Comparison of ENCODE assay signal across 7 mouse cellular contexts in genomic region chr7:118995671-118996070, GRCm38 (mm10). TPM values are rescaled to one million over a fixed set of nuclear protein-coding genes. Genes with fewer than 3 reads are reported as not detected.
DNase-seq lines count a peak whose midpoint lies in the region; ATAC-seq lines count a peak whose summit lies in the region.

No protein-coding gene starts in this region.

- peak overlapping the region; percentile 81 for H3K4me2 ChIP-seq in liver, embryonic 11.5 days
- peak overlapping the region; percentile 86 for H3K4me2 ChIP-seq in embryonic facial prominence, embryonic 15.5 days (replicated peaks)
- peak overlapping the region; percentile 93 for H3K4me2 ChIP-seq in intestine, embryonic 15.5 days (replicated peaks)
- peak overlapping the region; percentile 69 for H3K4me2 ChIP-seq in neural tube, embryonic 15.5 days

- H3K4me3 ChIP-seq in liver, embryonic 11.5 days (ENCODE audit: low read depth, low read length), result peak overlapping the region; percentile 54; the same call in 1 of the 2 replicates
- H3K4me3 ChIP-seq in embryonic facial prominence, embryonic 15.5 days (replicated peaks), result peak overlapping the region; percentile 67
- peak overlapping the region; percentile 65; the same call in 1 of the 2 replicates for H3K4me3 ChIP-seq in intestine, embryonic 15.5 days (replicated peaks)
- peak overlapping the region; percentile 54 for H3K4me3 ChIP-seq in neural tube, embryonic 15.5 days (replicated peaks)

- ATAC-seq in liver, embryonic 11.5 days (replicated peaks; ENCODE audit: low FRiP score), result 0 out of 2 replicates have a peak, but pooled peaks have one; percentile 21
- ATAC-seq in embryonic facial prominence, embryonic 15.5 days (ENCODE audit: insufficient number of reproducible peaks, low FRiP score, low TSS enrichment, low read depth), result no peak
- ATAC-seq in intestine, embryonic 15.5 days, result peak; percentile 16
- peak; percentile 26; the same call in 1 of the 2 replicates for ATAC-seq in neural tube, embryonic 15.5 days (ENCODE audit: low FRiP score)
- ATAC-seq in inflammation-experienced regulatory T-cells, adult 6 months, result no peak

- no peaks in the 10 kb centered on the region for H3K36me3 ChIP-seq in liver, embryonic 11.5 days (ENCODE audit: control insufficient read depth, insufficient read depth, low read length)
- H3K36me3 ChIP-seq in embryonic facial prominence, embryonic 15.5 days, result no peaks in the 10 kb centered on the region
- no peaks in the 10 kb centered on the region for H3K36me3 ChIP-seq in intestine, embryonic 15.5 days
- H3K36me3 ChIP-seq in neural tube, embryonic 15.5 days, result no peaks in the 10 kb centered on the region

- H3K9me3 ChIP-seq in liver, embryonic 11.5 days (ENCODE audit: control insufficient read depth, low read length), result no peaks in the 10 kb centered on the region
- no peaks in the 10 kb centered on the region for H3K9me3 ChIP-seq in embryonic facial prominence, embryonic 15.5 days (replicated peaks)
- no peaks in the 10 kb centered on the region for H3K9me3 ChIP-seq in intestine, embryonic 15.5 days
- no peaks in the 10 kb centered on the region for H3K9me3 ChIP-seq in neural tube, embryonic 15.5 days (replicated peaks)

- peaks cover 35% of the 10 kb centered on the region for H3K27me3 ChIP-seq in liver, embryonic 11.5 days (replicated peaks; ENCODE audit: control insufficient read depth, insufficient read depth, low read length)
- no peaks in the 10 kb centered on the region for H3K27me3 ChIP-seq in embryonic facial prominence, embryonic 15.5 days
- H3K27me3 ChIP-seq in intestine, embryonic 15.5 days (replicated peaks), result no peaks in the 10 kb centered on the region
- no peaks in the 10 kb centered on the region; the same call in 1 of the 2 replicates for H3K27me3 ChIP-seq in neural tube, embryonic 15.5 days (replicated peaks)

- H3K27ac ChIP-seq in liver, embryonic 11.5 days (ENCODE audit: low read depth, low read length), result no peak overlapping the region
- no peak overlapping the region for H3K27ac ChIP-seq in embryonic facial prominence, embryonic 15.5 days (replicated peaks)
- no peak overlapping the region for H3K27ac ChIP-seq in intestine, embryonic 15.5 days
- H3K27ac ChIP-seq in neural tube, embryonic 15.5 days (replicated peaks), result no peak overlapping the region

- no peak for DNase-seq in liver, embryonic 11.5 days (ENCODE audit: low spot score)
- DNase-seq in liver, result no peak
- no peak for DNase-seq in thymus, adult 18-20 months

- WGBS in liver, embryonic 11.5 days, result 16% methylated on average over 14 of the region's 14 CpGs
- 7% methylated on average over 14 of the region's 14 CpGs for WGBS in embryonic facial prominence, embryonic 15.5 days
- WGBS in intestine, embryonic 15.5 days, result 8% methylated on average over 14 of the region's 14 CpGs
- WGBS in neural tube, embryonic 15.5 days, result 6% methylated on average over 14 of the region's 14 CpGs

- peaks cover 15% of the 10 kb centered on the region for H3K4me1 ChIP-seq in liver, embryonic 11.5 days (replicated peaks; ENCODE audit: control insufficient read depth, insufficient read depth, low read length)
- H3K4me1 ChIP-seq in embryonic facial prominence, embryonic 15.5 days, result peaks cover 48% of the 10 kb centered on the region
- H3K4me1 ChIP-seq in intestine, embryonic 15.5 days (replicated peaks), result peaks cover 24% of the 10 kb centered on the region
- peaks cover 51% of the 10 kb centered on the region for H3K4me1 ChIP-seq in neural tube, embryonic 15.5 days

- H3K9ac ChIP-seq in liver, embryonic 11.5 days (ENCODE audit: low read depth, low read length), result no peak overlapping the region
- H3K9ac ChIP-seq in embryonic facial prominence, embryonic 15.5 days, result no peak overlapping the region
- H3K9ac ChIP-seq in intestine, embryonic 15.5 days, result no peak overlapping the region
- 0 out of 2 replicates have a peak overlapping the region, but pooled peaks have one; percentile 18 for H3K9ac ChIP-seq in neural tube, embryonic 15.5 days (replicated peaks)

RNA-seq across cellular contexts. Expression of gene Gprc5b, which starts 0.7 kb away (rescaled TPM):
- 1.7 and 2.0 TPM in 2 replicates for polyA plus RNA-seq in liver, embryonic 11.5 days (2014; fragmentation: Nextera tagmentation; extraction: Ambion mirVana)
- polyA plus RNA-seq in embryonic facial prominence, embryonic 15.5 days (2015; fragmentation: Nextera tagmentation; extraction: Ambion mirVana), result 10.9 and 11.3 TPM in 2 replicates
- 3.3 TPM in 2 replicates for polyA plus RNA-seq in intestine, embryonic 15.5 days (2015; fragmentation: Nextera tagmentation; extraction: Ambion mirVana)
- 5.2 and 6.6 TPM in 2 replicates for polyA plus RNA-seq in neural tube, embryonic 15.5 days (2015; fragmentation: Nextera tagmentation; extraction: Ambion mirVana)
- 1 to 10 TPM in 2 of 3 experiments, not detected in 1; 2.0 to 7.6 TPM for polyA plus RNA-seq in inflammation-experienced regulatory T-cells, adult 6 months (2017; shearing (Covaris generic))

Comparison
In these comparisons a context has a peak if more than half of its experiments do, and no peak if none do; other contexts are left out.
1. ATAC-seq: peak in liver, embryonic 11.5 days (single experiment), intestine, embryonic 15.5 days (single experiment) and neural tube, embryonic 15.5 days (single experiment); none in embryonic facial prominence, embryonic 15.5 days (single experiment) and inflammation-experienced regulatory T-cells, adult 6 months (single experiment).
2. Peak in every context shown above with its lines, with median percentiles within 50 percentile points of each other: H3K4me2 ChIP-seq and H3K4me3 ChIP-seq.